Mouse (Mus musculus): Measurements from ENCODE around the gene 1700010B08Rik.

1700010B08Rik gene

GRCm38 (mm10) chr2:173722251-173722857 lies 3.1 kb downstream of the 1700010B08Rik start:
- no peak for DNase-seq

GRCm38 (mm10) chr2:173724382-173724781 lies 5.2 kb downstream of the 1700010B08Rik start:
- no peak for DNase-seq

GRCm38 (mm10) chr2:173724940-173725807 lies 6.0 kb downstream of the 1700010B08Rik start:
- no peak for DNase-seq

- no peak for DNase-seq
These were observed 6.6 kb downstream of the 1700010B08Rik start for GRCm38 (mm10) chr2:173725819-173726218.

GRCm38 (mm10) chr2:173730444-173730966 lies 11.3 kb downstream of the 1700010B08Rik start:
- DNase-seq = no peak

GRCm38 (mm10) chr2:173734426-173734825 lies 15.2 kb downstream of the 1700010B08Rik start:
- DNase-seq = no peak

- peak; percentile 100 for DNase-seq
These were observed 18.2 kb downstream of the 1700010B08Rik start, which contains the start of gene Vapb for GRCm38 (mm10) chr2:173737222-173737989. Vapb (plus strand) TSS chr2:173737511.

GRCm38 (mm10) chr2:173738232-173738631 lies 19.0 kb downstream of the 1700010B08Rik start:
- no peak for DNase-seq

GRCm38 (mm10) chr2:173739107-173739506 lies 19.9 kb downstream of the 1700010B08Rik start:
- DNase-seq = no peak

GRCm38 (mm10) chr2:173742090-173742489 lies 22.9 kb downstream of the 1700010B08Rik start:
- no peak for DNase-seq

GRCm38 (mm10) chr2:173742744-173743143 lies 23.5 kb downstream of the 1700010B08Rik start:
- DNase-seq = no peak

- DNase-seq = no peak
These were observed 25.0 kb downstream of the 1700010B08Rik start for GRCm38 (mm10) chr2:173744070-173744815.

- DNase-seq = peak; percentile 8
These were observed 29.9 kb downstream of the 1700010B08Rik start for GRCm38 (mm10) chr2:173748961-173749659.

- DNase-seq = no peak
These were observed 36.4 kb downstream of the 1700010B08Rik start for GRCm38 (mm10) chr2:173755433-173756144.

- no peak for DNase-seq
These were observed 38.5 kb downstream of the 1700010B08Rik start for GRCm38 (mm10) chr2:173757624-173758155.

GRCm38 (mm10) chr2:173760607-173761006 lies 41.4 kb downstream of the 1700010B08Rik start:
- no peak for DNase-seq

GRCm38 (mm10) chr2:173764629-173765028 lies 45.4 kb downstream of the 1700010B08Rik start:
- DNase-seq = no peak

GRCm38 (mm10) chr2:173767959-173768595 lies 48.9 kb downstream of the 1700010B08Rik start:
- no peak for DNase-seq

- no peak for DNase-seq
These were observed 50.0 kb downstream of the 1700010B08Rik start for GRCm38 (mm10) chr2:173769183-173769582.

- no peak for DNase-seq
These were observed 51.4 kb downstream of the 1700010B08Rik start for GRCm38 (mm10) chr2:173770620-173771019.

Data from lung, postnatal 14 days (tissue).